Mouse (Mus musculus) midbrain, embryonic 13.5 days (tissue): ENCODE measurements at regions not wholly inside any gene's neighbourhood (a gene's known extent, or its start where the extent isn't known, plus 50 kb on each side); places are given as distances from the start of the nearest gene placed in this dataset.

Experiments used
- ATAC-seq: fragments of 200-750 bp; cut with Nextera tagmentation; 2 replicates; pipeline ENCODE4 v1.8.0; 2017; ENCODE audit warnings: mild to moderate bottlenecking, moderate TSS enrichment, moderate library complexity
- H3K27ac ChIP-seq: fragments of 300-500 bp; sonication (generic); 2 replicates; pipeline ENCODE4 v1.5.1; 2015; ENCODE audit warnings: inconsistent platforms, mild to moderate bottlenecking, moderate library complexity
- H3K27me3 ChIP-seq: fragments of 300-500 bp; sonication (generic); 2 replicates; pipeline ENCODE4 v1.6.1; 2015; ENCODE audit warnings: mild to moderate bottlenecking, inconsistent platforms
- H3K36me3 ChIP-seq: fragments of 300-500 bp; sonication (generic); 2 replicates; pipeline ENCODE4 v1.6.1; 2015; ENCODE audit warnings: mild to moderate bottlenecking, inconsistent platforms
- H3K4me1 ChIP-seq: fragments of 300-500 bp; sonication (generic); replicated peaks from 2 replicates; pipeline ENCODE4 v1.6.1; 2015; ENCODE audit warnings: inconsistent platforms
- H3K4me2 ChIP-seq: fragments of 300-500 bp; sonication (generic); replicated peaks from 2 replicates; pipeline ENCODE4 v1.6.1; 2015; ENCODE audit warnings: moderate library complexity, mild to moderate bottlenecking, inconsistent platforms
- H3K4me3 ChIP-seq: fragments of 300-500 bp; sonication (generic); replicated peaks from 2 replicates; pipeline ENCODE4 v1.5.1; 2015; ENCODE audit warnings: mild to moderate bottlenecking, inconsistent platforms
- H3K9ac ChIP-seq: fragments of 300-500 bp; sonication (generic); replicated peaks from 2 replicates; pipeline ENCODE4 v1.6.1; 2015; ENCODE audit warnings: mild to moderate bottlenecking, inconsistent platforms
- H3K9me3 ChIP-seq: fragments of 300-500 bp; sonication (generic); 2 replicates; pipeline ENCODE4 v1.6.1; 2016; ENCODE audit warnings: mild to moderate bottlenecking, inconsistent platforms
- WGBS: fragments of 180-500 bp; shearing (Covaris S2); methylation state at CpG from one replicate; pipeline ENCODE4 v1.1.7; 2015; 5-methylcytosine and 5-hydroxymethylcytosine counted together

- Histone ChIP-seq H3K4me3 (no peak overlapping the region), H3K4me2 (no peak overlapping the region), H3K27ac (no peak overlapping the region), H3K36me3 (no peaks in the 10 kb centered on the region), H3K9me3 (no peaks in the 10 kb centered on the region), H3K9ac (no peak overlapping the region), H3K4me1 (no peaks in the 10 kb centered on the region), H3K27me3 (peaks cover 8% of the 10 kb centered on the region; the same call in 1 of the 2 replicates)
- 8% methylated on average over 6 of the region's 6 CpGs for WGBS
- no peak for ATAC-seq
Observed at GRCm38 (mm10) chr2:75150986-75151385, 325.4 kb downstream of the Mtx2 start.

GRCm38 (mm10) chr2:75151519-75151918, 325.9 kb downstream of the Mtx2 start:
- Histone ChIP-seq H3K27ac (no peak overlapping the region), H3K4me3 (no peak overlapping the region), H3K4me1 (no peaks in the 10 kb centered on the region), H3K4me2 (no peak overlapping the region), H3K9me3 (no peaks in the 10 kb centered on the region), H3K9ac (no peak overlapping the region), H3K36me3 (no peaks in the 10 kb centered on the region), H3K27me3 (0 out of 2 replicates have a peak, but pooled peaks cover 4% of the 10 kb centered on the region)
- WGBS = 87% methylated on average over 8 of the region's 8 CpGs
- no peak for ATAC-seq

GRCm38 (mm10) chr2:75152477-75152990, 326.9 kb downstream of the Mtx2 start:
- no peak for ATAC-seq
- H3K4me3 ChIP-seq = no peak overlapping the region
- H3K27ac ChIP-seq = no peak overlapping the region
- H3K4me2 ChIP-seq = no peak overlapping the region
- WGBS = 31% methylated on average over 6 of the region's 6 CpGs
- H3K4me1 ChIP-seq = no peaks in the 10 kb centered on the region
- no peaks in the 10 kb centered on the region for H3K9me3 ChIP-seq
- no peak overlapping the region for H3K9ac ChIP-seq
- H3K36me3 ChIP-seq = no peaks in the 10 kb centered on the region
- H3K27me3 ChIP-seq = 0 out of 2 replicates have a peak, but pooled peaks cover 4% of the 10 kb centered on the region

GRCm38 (mm10) chr2:75154448-75154847, 328.8 kb downstream of the Mtx2 start:
- H3K4me1 ChIP-seq = no peaks in the 10 kb centered on the region
- H3K27ac ChIP-seq = no peak overlapping the region
- H3K9me3 ChIP-seq = no peaks in the 10 kb centered on the region
- no peaks in the 10 kb centered on the region for H3K36me3 ChIP-seq
- H3K9ac ChIP-seq = no peak overlapping the region
- no peak overlapping the region for H3K4me3 ChIP-seq
- no peak overlapping the region for H3K4me2 ChIP-seq
- H3K27me3 ChIP-seq = 0 out of 2 replicates have a peak, but pooled peaks cover 4% of the 10 kb centered on the region
- no peak for ATAC-seq
- 89% methylated on average over 3 of the region's 3 CpGs for WGBS

GRCm38 (mm10) chr2:75158581-75158980, 333.0 kb downstream of the Mtx2 start:
- H3K9ac ChIP-seq = no peak overlapping the region
- H3K27me3 ChIP-seq = no peaks in the 10 kb centered on the region
- H3K36me3 ChIP-seq = no peaks in the 10 kb centered on the region
- H3K9me3 ChIP-seq = no peaks in the 10 kb centered on the region
- no peak overlapping the region for H3K27ac ChIP-seq
- 87% methylated on average over 3 of the region's 3 CpGs for WGBS
- H3K4me2 ChIP-seq = no peak overlapping the region
- no peak overlapping the region for H3K4me3 ChIP-seq
- H3K4me1 ChIP-seq = no peaks in the 10 kb centered on the region
- no peak for ATAC-seq

GRCm38 (mm10) chr2:75161075-75161474, 335.5 kb downstream of the Mtx2 start:
- no peak for ATAC-seq
- Histone ChIP-seq H3K27me3 (no peaks in the 10 kb centered on the region), H3K4me2 (no peak overlapping the region), H3K9ac (no peak overlapping the region), H3K4me1 (no peaks in the 10 kb centered on the region), H3K9me3 (no peaks in the 10 kb centered on the region), H3K27ac (no peak overlapping the region), H3K36me3 (no peaks in the 10 kb centered on the region), H3K4me3 (no peak overlapping the region)
- 93% methylated on average over 14 of the region's 14 CpGs for WGBS

- Histone ChIP-seq H3K27me3 (no peaks in the 10 kb centered on the region), H3K9ac (no peak overlapping the region), H3K9me3 (no peaks in the 10 kb centered on the region), H3K4me2 (no peak overlapping the region), H3K4me3 (no peak overlapping the region), H3K4me1 (no peaks in the 10 kb centered on the region), H3K36me3 (no peaks in the 10 kb centered on the region), H3K27ac (no peak overlapping the region)
- 85% methylated on average over 4 of the region's 4 CpGs for WGBS
- ATAC-seq = no peak
Observed at GRCm38 (mm10) chr2:75164987-75165386, 339.4 kb downstream of the Mtx2 start.

GRCm38 (mm10) chr2:75176267-75176666, 350.7 kb downstream of the Mtx2 start:
- 53% methylated on average over 5 of the region's 5 CpGs for WGBS
- Histone ChIP-seq H3K4me1 (0 out of 2 replicates have a peak, but pooled peaks cover 5% of the 10 kb centered on the region), H3K27ac (no peak overlapping the region), H3K36me3 (no peaks in the 10 kb centered on the region), H3K9me3 (no peaks in the 10 kb centered on the region), H3K4me2 (no peak overlapping the region), H3K27me3 (no peaks in the 10 kb centered on the region; the same call in 1 of the 2 replicates), H3K9ac (no peak overlapping the region), H3K4me3 (no peak overlapping the region)
- ATAC-seq = no peak

GRCm38 (mm10) chr2:75183293-75183692, 357.7 kb downstream of the Mtx2 start:
- no peaks in the 10 kb centered on the region for H3K9me3 ChIP-seq

GRCm38 (mm10) chr2:75202587-75203220, 377.1 kb downstream of the Mtx2 start:
- H3K4me2 ChIP-seq = no peak overlapping the region
- no peak overlapping the region for H3K27ac ChIP-seq

More at GRCm38 (mm10) chr2:75183293-75183692, 357.7 kb downstream of the Mtx2 start:
- Histone ChIP-seq H3K4me2 (no peak overlapping the region), H3K4me3 (no peak overlapping the region), H3K27me3 (no peaks in the 10 kb centered on the region), H3K36me3 (no peaks in the 10 kb centered on the region), H3K4me1 (peaks cover 8% of the 10 kb centered on the region; the same call in 1 of the 2 replicates), H3K9ac (no peak overlapping the region), H3K27ac (no peak overlapping the region)
- WGBS = 48% methylated on average over 4 of the region's 4 CpGs
- ATAC-seq = no peak

GRCm38 (mm10) chr2:75208821-75209758, 383.5 kb downstream of the Mtx2 start:
- no peaks in the 10 kb centered on the region for H3K27me3 ChIP-seq
- ATAC-seq = no peak
- no peaks in the 10 kb centered on the region for H3K9me3 ChIP-seq
- no peaks in the 10 kb centered on the region for H3K36me3 ChIP-seq
- H3K4me1 ChIP-seq = 0 out of 2 replicates have a peak, but pooled peaks cover 7% of the 10 kb centered on the region
- 81% methylated on average over 27 of the region's 27 CpGs for WGBS
- H3K4me2 ChIP-seq = no peak overlapping the region
- no peak overlapping the region for H3K9ac ChIP-seq
- H3K27ac ChIP-seq = no peak overlapping the region
- H3K4me3 ChIP-seq = no peak overlapping the region

More at GRCm38 (mm10) chr2:75202587-75203220, 377.1 kb downstream of the Mtx2 start:
- H3K4me3 ChIP-seq = no peak overlapping the region
- H3K9me3 ChIP-seq = no peaks in the 10 kb centered on the region
- no peaks in the 10 kb centered on the region for H3K36me3 ChIP-seq
- H3K27me3 ChIP-seq = no peaks in the 10 kb centered on the region
- 56% methylated on average over 7 of the region's 7 CpGs for WGBS
- no peak overlapping the region for H3K9ac ChIP-seq
- ATAC-seq = no peak
- H3K4me1 ChIP-seq = no peaks in the 10 kb centered on the region
